Mouse (Mus musculus): ENCODE data around the gene Spata17. TPM values are rescaled to one million over a fixed set of nuclear protein-coding genes. Genes with fewer than 3 reads are reported as not detected.

Gene Spata17
- total and polyA plus RNA-seq, 3 experiments = 0.24 TPM; not detected in 2

DNA sequence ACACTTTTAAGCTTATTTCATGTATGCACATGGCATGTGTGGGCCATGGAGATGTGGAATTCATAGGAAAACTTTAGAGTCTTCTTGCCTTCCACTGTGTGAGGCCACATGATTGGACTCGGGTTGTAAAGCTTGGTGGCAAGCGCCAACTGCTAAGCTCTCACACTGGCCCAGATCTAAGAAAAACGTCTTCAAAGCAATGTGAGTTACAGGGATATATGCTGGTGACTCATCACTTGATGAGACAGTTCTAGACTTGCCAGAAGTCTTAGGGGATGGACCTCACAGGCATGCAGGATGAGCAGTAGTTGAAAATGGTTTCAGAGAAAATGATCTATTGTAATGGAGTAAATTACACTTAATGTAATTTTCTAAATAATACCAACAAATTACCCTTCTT, 114.6 kb downstream of the Spata17 start:
- dilution Hi-C loops (cut with MboI; ENCODE audit: extremely low pct_ligation_motif_present, extremely low pct_unique_long_range_greater_than_20kb, low sequenced_read_pairs) = no loop called here
- no peak for TF ChIP-seq UBTF (IDR thresholded peaks at IDR 0.05; ENCODE audit: low read depth, low read length)
- no peak for TF ChIP-seq MAZ (IDR thresholded peaks at IDR 0.05; ENCODE audit: low read depth, low read length)
- TF ChIP-seq JUN (IDR thresholded peaks at IDR 0.05; ENCODE audit: insufficient read depth, low read depth, low read length) = no peak
- TF ChIP-seq RAD21 (IDR thresholded peaks at IDR 0.05; ENCODE audit: low read depth, low read length) = no peak
- no peak for TF ChIP-seq ETS1 (conservative IDR thresholded peaks at IDR 0.05; ENCODE audit: low read depth, low read length)
- no peak for TF ChIP-seq ELF1 (IDR thresholded peaks at IDR 0.05; ENCODE audit: low read depth, low read length)
- no peak overlapping the region for H3K9ac ChIP-seq (ENCODE audit: insufficient read depth, low read depth)
- no peaks in the 10 kb centered on the region for H3K27me3 ChIP-seq (replicated peaks)
- no peak overlapping the region for H3K4me2 ChIP-seq (ENCODE audit: insufficient read depth, low read depth, poor library complexity, severe bottlenecking)
- H3K36me3 ChIP-seq (replicated peaks in 1 of 2; ENCODE audit: control insufficient read depth in 1 of 2, insufficient read depth in 1 of 2, low read length in 1 of 2) = no peaks in the 10 kb centered on the region
- H3K4me1 ChIP-seq (ENCODE audit: control insufficient read depth in 1 of 2, insufficient read depth in 2 of 2) = no peaks in the 10 kb centered on the region
- DNase-seq (ENCODE audit: extremely low read depth) = no peak
- H3K27ac ChIP-seq (ENCODE audit: insufficient read depth, low read depth) = no peak overlapping the region
- H3K4me3 ChIP-seq (replicated peaks in 1 of 3; ENCODE audit: low read depth in 2 of 3, low read length in 2 of 3, poor library complexity in 1 of 3) = no peak overlapping the region
- in situ Hi-C loops (cut with MboI; ENCODE audit: low pct_ligation_motif_present, low pct_unique_long_range_greater_than_20kb, low sequenced_read_pairs) = no loop called here
- no peaks in the 10 kb centered on the region for H3K9me3 ChIP-seq (replicated peaks; ENCODE audit: low read length)
- no peaks in the 10 kb centered on the region for H3K79me2 ChIP-seq (replicated peaks; ENCODE audit: control insufficient read depth, extremely low read depth, insufficient read depth, poor library complexity, severe bottlenecking)

- Histone ChIP-seq H3K27me3 (replicated peaks) (no peaks in the 10 kb centered on the region), H3K9me3 (replicated peaks; ENCODE audit: low read length) (no peaks in the 10 kb centered on the region), H3K4me3 (replicated peaks in 1 of 3; ENCODE audit: low read depth in 2 of 3, low read length in 2 of 3, poor library complexity in 1 of 3) (no peak overlapping the region), H3K4me1 (ENCODE audit: control insufficient read depth in 1 of 2, insufficient read depth in 2 of 2) (no peaks in the 10 kb centered on the region), H3K36me3 (replicated peaks in 1 of 2; ENCODE audit: control insufficient read depth in 1 of 2, insufficient read depth in 1 of 2, low read length in 1 of 2) (no peaks in the 10 kb centered on the region), H3K27ac (ENCODE audit: insufficient read depth, low read depth) (no peak overlapping the region), H3K4me2 (ENCODE audit: insufficient read depth, low read depth, poor library complexity, severe bottlenecking) (no peak overlapping the region), H3K79me2 (replicated peaks; ENCODE audit: control insufficient read depth, extremely low read depth, insufficient read depth, poor library complexity, severe bottlenecking) (no peaks in the 10 kb centered on the region), H3K9ac (ENCODE audit: insufficient read depth, low read depth) (no peak overlapping the region)
- dilution Hi-C loops (cut with MboI; ENCODE audit: extremely low pct_ligation_motif_present, extremely low pct_unique_long_range_greater_than_20kb, low sequenced_read_pairs) (no loop called here), in situ Hi-C loops (cut with MboI; ENCODE audit: low pct_ligation_motif_present, low pct_unique_long_range_greater_than_20kb, low sequenced_read_pairs) (no loop called here)
- TF ChIP-seq MAZ (IDR thresholded peaks at IDR 0.05; ENCODE audit: low read depth, low read length) = no peak
- TF ChIP-seq MEF2A (IDR thresholded peaks at IDR 0.05; ENCODE audit: borderline replicate concordance, low read depth, low read length) = no peak
- no peak for TF ChIP-seq HCFC1 (IDR thresholded peaks at IDR 0.05; ENCODE audit: low read depth, low read length)
- no peak for TF ChIP-seq IRF4 (IDR thresholded peaks at IDR 0.05; ENCODE audit: low read depth, low read length)
- no peak for TF ChIP-seq SMC3 (IDR thresholded peaks at IDR 0.05; ENCODE audit: low read depth, low read length)
- TF ChIP-seq ZC3H11A (IDR thresholded peaks at IDR 0.05; ENCODE audit: low read depth, low read length) = no peak
- TF ChIP-seq ETS1 (conservative IDR thresholded peaks at IDR 0.05; ENCODE audit: low read depth, low read length) = no peak
- TF ChIP-seq NRF1 (IDR thresholded peaks at IDR 0.05; ENCODE audit: low read depth, low read length) = no peak
- TF ChIP-seq CHD2 (IDR thresholded peaks at IDR 0.05; ENCODE audit: low read length) = no peak
- DNase-seq (ENCODE audit: extremely low read depth) = no peak
Observed at GRCm38 (mm10) chr1:187098285-187098684, 117.0 kb downstream of the Spata17 start.

DNA sequence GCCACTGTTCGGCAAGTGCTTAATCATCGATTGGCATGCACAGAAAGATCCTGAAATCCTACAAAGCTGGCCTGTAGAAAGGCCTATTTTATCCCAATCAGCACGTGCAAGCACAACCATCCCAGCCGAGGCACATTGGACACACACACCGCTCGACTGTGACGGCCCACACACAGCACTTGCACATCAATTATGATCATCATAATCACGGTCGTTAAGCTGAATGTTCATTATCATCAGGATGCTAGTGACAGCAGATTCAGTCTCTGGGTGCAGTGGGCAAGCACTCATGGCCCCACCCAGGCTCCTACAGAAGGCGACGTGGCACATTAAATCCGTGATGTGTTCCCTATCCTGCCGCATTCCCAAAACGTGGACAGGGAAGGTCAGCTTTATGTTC, 122.7 kb downstream of the Spata17 start:
- dilution Hi-C loops (cut with MboI; ENCODE audit: extremely low pct_ligation_motif_present, extremely low pct_unique_long_range_greater_than_20kb, low sequenced_read_pairs) = no loop called here

More for the DNA sequence above, 122.7 kb downstream of the Spata17 start:
- Histone ChIP-seq H3K27ac (ENCODE audit: insufficient read depth, low read depth) (no peak overlapping the region), H3K9me3 (replicated peaks; ENCODE audit: low read length) (no peaks in the 10 kb centered on the region), H3K4me2 (ENCODE audit: insufficient read depth, low read depth, poor library complexity, severe bottlenecking) (no peak overlapping the region), H3K36me3 (replicated peaks in 1 of 2; ENCODE audit: control insufficient read depth in 1 of 2, insufficient read depth in 1 of 2, low read length in 1 of 2) (no peaks in the 10 kb centered on the region), H3K4me1 (ENCODE audit: control insufficient read depth in 1 of 2, insufficient read depth in 2 of 2) (no peaks in the 10 kb centered on the region), H3K9ac (ENCODE audit: insufficient read depth, low read depth) (no peak overlapping the region), H3K27me3 (replicated peaks) (no peaks in the 10 kb centered on the region), H3K4me3 (replicated peaks in 1 of 3; ENCODE audit: low read depth in 2 of 3, low read length in 2 of 3, poor library complexity in 1 of 3) (no peak overlapping the region), H3K79me2 (replicated peaks; ENCODE audit: control insufficient read depth, extremely low read depth, insufficient read depth, poor library complexity, severe bottlenecking) (no peaks in the 10 kb centered on the region)
- in situ Hi-C loops (cut with MboI; ENCODE audit: low pct_ligation_motif_present, low pct_unique_long_range_greater_than_20kb, low sequenced_read_pairs) = no loop called here
- TF ChIP-seq JUND (conservative IDR thresholded peaks at IDR 0.05; ENCODE audit: low read depth, low read length) (no peak), BHLHE40 (IDR thresholded peaks at IDR 0.05; ENCODE audit: low read depth, low read length) (no peak), MAZ (IDR thresholded peaks at IDR 0.05; ENCODE audit: low read depth, low read length) (no peak), RCOR1 (conservative IDR thresholded peaks at IDR 0.05; ENCODE audit: low read depth, low read length) (no peak), TCF12 (IDR thresholded peaks at IDR 0.05; ENCODE audit: low read depth, low read length) (no peak), USF1 (IDR thresholded peaks at IDR 0.05; ENCODE audit: low read depth, low read length) (no peak), ELF1 (IDR thresholded peaks at IDR 0.05; ENCODE audit: low read depth, low read length) (no peak), POLR2A (IDR thresholded peaks at IDR 0.05; ENCODE audit: low read depth, low read length) (no peak), RAD21 (IDR thresholded peaks at IDR 0.05; ENCODE audit: low read depth, low read length) (no peak), IRF4 (IDR thresholded peaks at IDR 0.05; ENCODE audit: low read depth, low read length) (no peak)
- DNase-seq (ENCODE audit: extremely low read depth) = no peak

Measured in CH12.LX (cell line).